Mouse (Mus musculus): ENCODE results near the gene Nxpe2.

DNA sequence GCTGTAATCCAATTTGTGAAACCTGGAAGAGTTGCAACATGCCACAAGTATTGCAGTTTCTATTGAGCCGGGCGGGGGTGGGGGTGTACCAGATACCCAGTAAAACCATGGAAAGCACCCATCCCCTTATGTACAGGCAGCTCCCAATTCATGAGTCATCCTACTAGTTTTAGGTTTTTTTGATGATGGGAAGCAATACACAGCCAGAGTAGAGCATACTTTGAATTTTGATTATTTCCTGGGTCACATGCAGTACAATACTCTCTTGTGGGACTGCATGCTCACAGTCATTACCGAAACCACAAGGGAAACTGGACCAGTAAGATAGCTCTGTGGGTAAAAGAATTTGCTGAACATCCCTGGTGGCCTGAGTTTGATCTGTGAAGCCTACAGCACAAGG, 3.8 kb upstream of the Nxpe2 start:
- TF ChIP-seq EP300 (IDR thresholded peaks at IDR 0.05) (no peak), CTCF (IDR thresholded peaks at IDR 0.05) (no peak)
